ENCODE assay signal across 8 mouse cellular contexts in genomic region chr2:28638886-28639285, GRCm38 (mm10). TPM values are rescaled to one million over a fixed set of nuclear protein-coding genes. Genes with fewer than 3 reads are reported as not detected.
DNase-seq lines count a peak whose midpoint lies in the region; ATAC-seq and TF ChIP-seq lines count a peak whose summit lies in the region.

No protein-coding gene starts in this region.

- H3K27me3 ChIP-seq in hindbrain, postnatal 0 days (ENCODE audit: insufficient read depth, low read length): no peaks in the 10 kb centered on the region

- TF ChIP-seq POLR2A in brain, embryonic 14.5 days (IDR thresholded peaks at IDR 0.05; ENCODE audit: borderline replicate concordance, extremely low read depth, insufficient read depth, insufficient read length, poor library complexity, severe bottlenecking): no peak

- ATAC-seq in hindbrain, postnatal 0 days: no peak

- 9% methylated on average over 9 of the region's 9 CpGs for WGBS in hindbrain, postnatal 0 days

- DNase-seq in cerebellum, postnatal 10 days: peak; percentile 63 to 66
- no peak for DNase-seq in cerebellum, adult 11 months
- DNase-seq in brain, embryonic 14.5 days (ENCODE audit: low read depth): peak; percentile 49
- peak; percentile 44 for DNase-seq in hindbrain, postnatal 0 days (ENCODE audit: low spot score)
- DNase-seq in lung, adult 18-20 months: peak; percentile 40 to 57
- DNase-seq in retina, postnatal 1 day: peak; percentile 58
- DNase-seq in layer of hippocampus, adult 8-10 months (ENCODE audit: low spot score in 2 of 2): no peak
- no peak for DNase-seq in right cerebral cortex, adult 18-20 months

- no peak for TF ChIP-seq CTCF in brain, embryonic 14.5 days (IDR thresholded peaks at IDR 0.05; ENCODE audit: borderline replicate concordance, extremely low read depth, insufficient read depth, insufficient read length)
- no peak for TF ChIP-seq CTCF in hindbrain, postnatal 0 days (IDR thresholded peaks at IDR 0.05; ENCODE audit: low read depth)

- H3K4me2 ChIP-seq in hindbrain, postnatal 0 days (ENCODE audit: low read depth, low read length): peak overlapping the region; percentile 27

- no peak overlapping the region for H3K9ac ChIP-seq in hindbrain, postnatal 0 days (replicated peaks; ENCODE audit: low read length)

- no peak overlapping the region; the same call in 1 of the 2 replicates for H3K27ac ChIP-seq in hindbrain, postnatal 0 days

- no peaks in the 10 kb centered on the region for H3K9me3 ChIP-seq in hindbrain, postnatal 0 days (ENCODE audit: low read length)

- no peak overlapping the region for H3K4me3 ChIP-seq in hindbrain, postnatal 0 days (ENCODE audit: low read length)

- H3K36me3 ChIP-seq in hindbrain, postnatal 0 days (ENCODE audit: insufficient read depth, low read length): no peaks in the 10 kb centered on the region

- peaks cover 7% of the 10 kb centered on the region for H3K4me1 ChIP-seq in hindbrain, postnatal 0 days (ENCODE audit: insufficient read depth, low read length)

RNA-seq across cellular contexts. Expression of gene Tsc1, which starts 2.1 kb away (rescaled TPM):
- polyA plus RNA-seq in brain, embryonic 14.5 days (2012; rRNA removed): 35.8 and 40.6 TPM in 2 replicates
- total RNA-seq in hindbrain, postnatal 0 days (2014; rRNA removed): 33.9 and 42.3 TPM in 2 replicates
- 20.0 and 22.7 TPM in 2 replicates for polyA plus RNA-seq in hindbrain, postnatal 0 days (2015; fragmentation: Nextera tagmentation; extraction: Ambion mirVana)
- total RNA-seq in layer of hippocampus, adult 8-10 months (2022): 10 to 100 TPM; 42.0 to 55.4 (median 49.8) TPM

RNA-seq across cellular contexts. Expression of gene Gfi1b, which starts 17.1 kb away (rescaled TPM):
- 0.09 and 0.33 TPM in 2 replicates for polyA plus RNA-seq in brain, embryonic 14.5 days (2012; rRNA removed)
- not detected in 2 replicates for total RNA-seq in hindbrain, postnatal 0 days (2014; rRNA removed)
- polyA plus RNA-seq in hindbrain, postnatal 0 days (2015; fragmentation: Nextera tagmentation; extraction: Ambion mirVana): not detected in 2 replicates
- not detected for total RNA-seq in layer of hippocampus, adult 8-10 months (2022)

RNA-seq across cellular contexts. Expression of gene Gtf3c5, which starts 55.3 kb away (rescaled TPM):
- 45.9 and 51.4 TPM in 2 replicates for polyA plus RNA-seq in brain, embryonic 14.5 days (2012; rRNA removed)
- total RNA-seq in hindbrain, postnatal 0 days (2014; rRNA removed): 23.1 and 28.4 TPM in 2 replicates
- polyA plus RNA-seq in hindbrain, postnatal 0 days (2015; fragmentation: Nextera tagmentation; extraction: Ambion mirVana): 27.4 and 29.5 TPM in 2 replicates
- 10 to 100 TPM; 18.6 to 21.2 (median 19.5) TPM for total RNA-seq in layer of hippocampus, adult 8-10 months (2022)

Comparison
In these comparisons a context has a peak if more than half of its experiments do, and no peak if none do; other contexts are left out.
1. DNase-seq: peak in cerebellum, postnatal 10 days (2 of 2), brain, embryonic 14.5 days (single experiment), hindbrain, postnatal 0 days (single experiment), lung, adult 18-20 months (2 of 2) and retina, postnatal 1 day (single experiment); none in cerebellum, adult 11 months (single experiment), layer of hippocampus, adult 8-10 months (0 of 2) and right cerebral cortex, adult 18-20 months (single experiment).